Mouse (Mus musculus) neural tube, embryonic 11.5 days (tissue): ENCODE measurements around the gene Lhfpl3. TPM values are rescaled to one million over a fixed set of nuclear protein-coding genes. Genes with fewer than 3 reads are reported as not detected.
A peak's percentile ranks its signal among the peaks of the same experiment; 100 is the strongest.

Experiments
- ATAC-seq: fragments of 200-750 bp; cut with Nextera tagmentation; 2 replicates; pipeline ENCODE4 v1.8.0; 2017; ENCODE audit warnings: moderate number of reproducible peaks, mild to moderate bottlenecking, moderate TSS enrichment, moderate library complexity; ENCODE audit not compliant: insufficient read depth, low FRiP score, low TSS enrichment
- DNase-seq: peaks from one replicate; pipeline ENCODE4 v3.0.0-alpha.2; 2015; ENCODE audit warnings: low spot score
- H3K27ac ChIP-seq: fragments of 300-500 bp; sonication (generic); 2 replicates; pipeline ENCODE4 v1.5.1; 2014; ENCODE audit warnings: low read depth, mild to moderate bottlenecking, low read length
- H3K27me3 ChIP-seq: fragments of 300-500 bp; sonication (generic); 2 replicates; pipeline ENCODE4 v1.6.1; 2014; ENCODE audit warnings: mild to moderate bottlenecking, low read length, mixed read lengths; ENCODE audit not compliant: control insufficient read depth, insufficient read depth
- H3K36me3 ChIP-seq: fragments of 300-500 bp; sonication (generic); 2 replicates; pipeline ENCODE4 v1.6.1; 2014; ENCODE audit warnings: mild to moderate bottlenecking, low read length, moderate library complexity, mixed read lengths; ENCODE audit not compliant: control insufficient read depth, insufficient read depth
- H3K4me1 ChIP-seq: fragments of 300-500 bp; sonication (generic); 2 replicates; pipeline ENCODE4 v1.6.1; 2014; ENCODE audit warnings: low read length, mixed read lengths; ENCODE audit not compliant: control insufficient read depth, insufficient read depth
- H3K4me2 ChIP-seq: fragments of 300-500 bp; sonication (generic); 2 replicates; pipeline ENCODE4 v1.6.1; 2014; ENCODE audit warnings: low read depth, mild to moderate bottlenecking, moderate library complexity
- H3K4me3 ChIP-seq: fragments of 300-500 bp; sonication (generic); 2 replicates; pipeline ENCODE4 v1.5.1; 2014; ENCODE audit warnings: low read depth, low read length
- H3K9ac ChIP-seq: fragments of 300-500 bp; sonication (generic); 2 replicates; pipeline ENCODE4 v1.6.1; 2014; ENCODE audit warnings: mild to moderate bottlenecking, low read length
- H3K9me3 ChIP-seq: fragments of 300-500 bp; sonication (generic); 2 replicates; pipeline ENCODE4 v1.6.1; 2016; ENCODE audit warnings: low read length; ENCODE audit not compliant: control insufficient read depth
- WGBS: fragments of 180-500 bp; shearing (Covaris S2); extraction: QIAGEN DNeasy Blood & Tissue Kit; methylation state at CpG from one replicate; pipeline ENCODE4 v1.1.7; 2014; 5-methylcytosine and 5-hydroxymethylcytosine counted together
- polyA plus RNA-seq: library from polyadenylated mRNA; unstranded; fragments of >200 nt; fragmentation: Nextera tagmentation; extraction: Ambion mirVana; gene quantifications from 2 replicates; pipeline ENCODE4 v1.2.1, GENCODE M21; 2014

Gene Lhfpl3
- polyA plus RNA-seq, 1 experiment from 2014 or later: 0.44 TPM

DNA sequence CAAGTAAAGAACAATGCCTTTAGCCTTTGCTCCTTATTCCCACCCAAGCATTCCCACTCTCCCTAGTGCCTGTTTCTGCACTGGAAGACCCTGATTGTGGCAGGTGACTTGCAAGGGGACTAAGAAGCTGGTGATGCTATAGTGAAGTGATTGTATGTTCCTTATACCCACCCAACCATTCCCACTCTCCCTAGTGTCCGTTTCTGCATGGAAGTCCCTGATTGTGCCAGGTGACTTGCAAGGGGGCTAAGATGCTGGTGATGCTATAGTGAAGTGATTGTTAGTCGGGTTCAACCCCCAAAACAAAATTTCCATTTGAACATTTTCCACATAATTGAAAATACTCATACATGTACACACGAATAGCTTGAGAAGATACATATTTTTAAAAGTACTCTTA lies 151.4 kb downstream of the Lhfpl3 start:
- DNase-seq (no peak), ATAC-seq (no peak)
- Histone ChIP-seq H3K27ac (no peak overlapping the region), H3K4me1 (no peaks in the 10 kb centered on the region), H3K27me3 (no peaks in the 10 kb centered on the region), H3K9ac (no peak overlapping the region), H3K9me3 (no peaks in the 10 kb centered on the region), H3K4me3 (no peak overlapping the region), H3K4me2 (no peak overlapping the region), H3K36me3 (no peaks in the 10 kb centered on the region)
- 88% methylated on average over 3 of the region's 3 CpGs for WGBS

DNA sequence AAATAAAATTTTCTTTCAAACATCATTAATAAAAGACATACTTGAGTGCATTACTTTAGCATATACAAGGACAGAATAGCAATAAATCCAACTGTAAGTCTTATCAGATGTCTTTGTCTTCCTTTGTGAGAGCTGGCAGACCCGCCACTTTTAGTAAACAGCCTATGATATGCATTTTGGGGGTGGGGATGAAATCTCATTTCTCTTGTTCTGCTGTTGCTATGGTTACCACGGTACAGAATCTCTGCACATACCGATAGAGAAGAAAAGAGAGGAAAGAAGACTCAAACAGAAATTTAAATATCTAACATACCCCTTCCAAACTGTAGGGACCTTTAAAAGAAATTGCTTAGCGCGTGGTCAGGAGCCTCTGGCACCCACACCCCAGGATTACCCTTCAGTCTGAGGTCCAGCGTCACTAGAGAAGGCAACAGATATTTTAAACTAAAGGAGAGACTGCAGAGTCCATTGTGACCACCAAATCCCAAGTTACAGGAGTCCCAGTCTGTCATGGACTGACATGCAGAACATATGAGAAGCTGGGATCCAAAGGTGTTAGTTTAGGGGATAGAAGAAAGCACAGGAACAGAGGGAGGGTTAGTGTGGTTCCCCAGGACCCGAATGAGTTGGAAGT lies 151.9 kb downstream of the Lhfpl3 start:
- Histone ChIP-seq H3K4me3 (no peak overlapping the region), H3K4me2 (no peak overlapping the region), H3K27ac (no peak overlapping the region), H3K9ac (no peak overlapping the region), H3K27me3 (no peaks in the 10 kb centered on the region), H3K36me3 (no peaks in the 10 kb centered on the region), H3K9me3 (no peaks in the 10 kb centered on the region), H3K4me1 (no peaks in the 10 kb centered on the region)
- 74% methylated on average over 7 of the region's 7 CpGs for WGBS
- ATAC-seq (no peak), DNase-seq (no peak)

DNA sequence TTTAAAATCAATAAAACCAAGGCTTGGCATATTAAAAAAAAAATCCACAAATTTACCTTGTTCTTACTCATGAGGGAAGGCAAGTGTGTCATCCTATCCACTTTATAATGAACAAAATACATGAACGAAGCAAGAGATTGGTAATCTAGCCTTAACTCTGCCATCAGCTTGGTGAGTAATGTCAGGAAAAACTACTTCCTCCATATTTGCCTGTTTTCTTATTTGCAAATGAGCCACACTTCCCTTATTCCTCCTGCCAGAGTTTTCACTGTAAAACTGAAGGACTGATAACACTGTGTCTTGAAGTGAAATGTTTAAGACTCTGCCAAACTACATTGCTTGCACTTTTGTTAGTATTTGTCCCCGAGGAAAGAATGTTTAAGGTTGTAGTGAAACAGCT lies 152.7 kb downstream of the Lhfpl3 start:
- H3K27me3 ChIP-seq: no peaks in the 10 kb centered on the region
- no peaks in the 10 kb centered on the region for H3K36me3 ChIP-seq
- 87% methylated on average over 2 of the region's 2 CpGs for WGBS
- ATAC-seq (no peak), DNase-seq (no peak)
- H3K9me3 ChIP-seq: no peaks in the 10 kb centered on the region
- no peaks in the 10 kb centered on the region for H3K4me1 ChIP-seq
- no peak overlapping the region for H3K4me3 ChIP-seq
- H3K27ac ChIP-seq: no peak overlapping the region
- H3K4me2 ChIP-seq: no peak overlapping the region
- no peak overlapping the region for H3K9ac ChIP-seq

DNA sequence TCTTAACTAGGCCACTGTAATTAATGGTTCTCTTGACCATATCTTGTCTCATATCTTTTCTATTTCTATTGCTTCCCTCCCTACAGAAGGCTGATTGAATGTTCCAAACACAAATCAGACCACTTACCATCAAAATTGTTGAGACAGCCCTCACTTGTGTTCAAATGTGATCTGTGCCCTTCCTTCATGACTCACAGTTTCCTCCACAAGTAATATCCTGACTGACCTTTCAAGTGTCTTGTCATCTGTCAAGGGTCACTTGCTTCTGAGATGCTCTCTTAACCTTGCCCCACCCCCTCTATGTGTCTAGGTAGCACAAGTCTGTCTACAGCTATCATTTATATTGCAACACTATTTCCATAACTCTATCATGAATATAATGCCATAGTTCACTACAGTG lies 154.1 kb downstream of the Lhfpl3 start:
- no peak for DNase-seq
- no peaks in the 10 kb centered on the region for H3K27me3 ChIP-seq
- ATAC-seq: no peak

DNA sequence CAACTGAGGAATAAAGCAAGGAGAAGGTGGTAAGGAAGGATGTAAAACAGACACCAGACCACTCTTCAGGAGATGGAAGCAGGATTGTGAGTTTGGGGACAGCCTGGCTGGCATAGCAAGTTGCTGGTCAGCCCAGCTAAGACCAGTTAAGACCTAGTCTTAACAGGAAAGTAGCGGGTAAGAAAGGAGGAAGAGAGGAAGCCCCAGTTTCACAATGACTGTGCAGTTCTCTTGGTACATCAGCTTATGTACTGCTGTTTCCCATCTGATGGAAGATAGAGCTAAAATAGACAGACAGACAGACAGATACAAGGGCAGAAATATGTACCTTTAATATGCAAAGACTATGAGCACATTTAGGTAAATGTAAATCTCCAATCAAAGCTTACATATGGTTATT lies 171.3 kb downstream of the Lhfpl3 start:
- Histone ChIP-seq H3K9me3 (no peaks in the 10 kb centered on the region), H3K27ac (no peak overlapping the region), H3K4me2 (no peak overlapping the region), H3K4me3 (no peak overlapping the region), H3K9ac (no peak overlapping the region), H3K27me3 (no peaks in the 10 kb centered on the region), H3K36me3 (no peaks in the 10 kb centered on the region), H3K4me1 (no peaks in the 10 kb centered on the region)
- 74% methylated on average over 1 of the region's 1 CpGs for WGBS
- ATAC-seq: no peak
- no peak for DNase-seq

More for the DNA sequence above, 154.1 kb downstream of the Lhfpl3 start:
- Histone ChIP-seq H3K4me1 (no peaks in the 10 kb centered on the region), H3K4me3 (no peak overlapping the region), H3K9me3 (no peaks in the 10 kb centered on the region), H3K27ac (no peak overlapping the region), H3K36me3 (no peaks in the 10 kb centered on the region), H3K9ac (no peak overlapping the region), H3K4me2 (no peak overlapping the region)

DNA sequence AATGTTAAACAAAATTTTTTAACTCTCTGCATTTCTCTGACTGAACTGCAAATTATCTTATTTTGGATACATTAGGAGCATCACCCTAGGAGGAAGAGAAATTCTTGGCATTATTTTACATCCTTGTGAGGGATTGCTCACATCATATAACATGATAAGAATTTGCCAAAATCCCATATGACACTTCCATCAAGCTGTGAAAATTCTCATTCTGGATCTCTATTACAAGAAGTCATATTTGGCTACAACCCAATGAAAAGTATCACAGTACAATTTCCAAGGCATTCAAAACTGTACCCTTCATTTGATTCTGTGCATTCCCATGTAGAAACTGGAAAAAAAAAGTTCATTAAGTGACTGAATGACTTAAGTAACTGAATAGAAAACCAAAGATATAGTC lies 180.3 kb downstream of the Lhfpl3 start:
- ATAC-seq (no peak), DNase-seq (no peak)

DNA sequence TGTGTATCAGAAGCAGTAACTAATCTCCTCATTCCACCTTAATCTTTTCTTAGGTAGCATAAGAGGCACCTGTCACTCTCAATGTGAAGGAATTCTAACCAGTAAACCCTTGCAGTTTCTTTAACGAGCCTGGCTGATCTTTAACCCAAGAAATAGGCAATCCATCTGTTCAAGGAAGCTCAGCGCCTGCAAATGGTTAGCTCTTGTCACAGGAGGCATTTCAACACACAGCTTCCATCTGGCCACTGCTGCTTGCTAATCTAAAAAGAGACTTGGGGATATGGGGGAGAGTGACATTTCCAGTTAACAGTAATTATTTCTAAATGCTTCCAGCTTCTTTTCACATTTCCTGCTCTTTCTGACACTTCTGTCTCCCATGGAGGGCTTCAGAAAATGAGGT lies 182.9 kb downstream of the Lhfpl3 start:
- DNase-seq (no peak), ATAC-seq (no peak)
- no peaks in the 10 kb centered on the region for H3K9me3 ChIP-seq
- H3K9ac ChIP-seq: no peak overlapping the region
- H3K4me3 ChIP-seq: no peak overlapping the region
- H3K4me1 ChIP-seq: no peaks in the 10 kb centered on the region
- no peak overlapping the region for H3K4me2 ChIP-seq
- 63% methylated on average over 2 of the region's 2 CpGs for WGBS
- H3K36me3 ChIP-seq: no peaks in the 10 kb centered on the region
- no peak overlapping the region for H3K27ac ChIP-seq
- H3K27me3 ChIP-seq: no peaks in the 10 kb centered on the region

More for the DNA sequence above, 180.3 kb downstream of the Lhfpl3 start:
- no peaks in the 10 kb centered on the region for H3K36me3 ChIP-seq
- no peaks in the 10 kb centered on the region for H3K9me3 ChIP-seq
- no peak overlapping the region for H3K4me3 ChIP-seq
- H3K27ac ChIP-seq: no peak overlapping the region
- H3K9ac ChIP-seq: no peak overlapping the region
- no peaks in the 10 kb centered on the region for H3K4me1 ChIP-seq
- H3K4me2 ChIP-seq: no peak overlapping the region
- no peaks in the 10 kb centered on the region for H3K27me3 ChIP-seq

DNA sequence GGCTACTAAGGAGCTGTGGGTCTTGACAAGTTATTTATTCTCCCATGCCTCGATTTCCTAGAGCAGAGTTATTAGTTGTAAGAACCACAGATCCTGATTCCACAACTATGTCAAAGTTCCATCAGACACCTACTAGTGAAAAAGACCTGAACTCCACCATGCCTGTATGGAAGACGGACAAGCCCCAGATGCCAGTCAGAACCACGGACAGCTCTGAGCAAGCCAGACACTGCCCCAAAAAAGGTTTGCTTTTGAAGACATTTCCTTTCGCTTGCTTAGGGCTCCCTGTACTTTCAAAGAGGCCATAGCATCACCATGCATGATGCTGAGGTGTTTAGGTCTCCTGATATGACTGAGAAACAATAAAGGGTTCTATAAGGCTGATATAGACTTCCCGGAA lies 197.4 kb downstream of the Lhfpl3 start:
- H3K4me3 ChIP-seq: no peak overlapping the region
- no peak overlapping the region for H3K9ac ChIP-seq
- H3K27ac ChIP-seq: no peak overlapping the region
- ATAC-seq: no peak
- H3K27me3 ChIP-seq: no peaks in the 10 kb centered on the region
- H3K4me2 ChIP-seq: no peak overlapping the region
- no peaks in the 10 kb centered on the region for H3K9me3 ChIP-seq
- H3K4me1 ChIP-seq: no peaks in the 10 kb centered on the region
- 68% methylated on average over 5 of the region's 5 CpGs for WGBS
- H3K36me3 ChIP-seq: no peaks in the 10 kb centered on the region
- peak; percentile 21 for DNase-seq

DNA sequence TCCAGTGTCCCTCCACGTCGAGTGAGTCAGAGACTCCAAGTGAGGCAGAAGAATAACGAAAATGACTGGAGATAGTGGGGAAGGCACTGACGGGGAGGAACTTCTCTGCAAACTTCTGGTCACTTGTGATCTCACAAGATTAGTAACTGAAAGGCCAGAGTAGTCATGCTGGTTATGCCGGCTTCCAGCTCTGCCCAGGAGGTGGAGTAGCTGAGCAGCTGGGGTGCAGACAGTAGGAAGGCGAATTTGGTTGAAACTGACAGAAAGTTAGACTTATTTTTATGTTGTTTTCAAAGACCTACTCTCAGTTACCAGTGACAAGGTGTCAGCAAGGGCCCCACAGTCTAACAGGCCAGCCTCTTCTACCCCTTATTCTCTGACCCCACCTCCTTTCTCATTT lies 217.4 kb downstream of the Lhfpl3 start:
- no peak overlapping the region for H3K27ac ChIP-seq
- H3K4me3 ChIP-seq: no peak overlapping the region
- H3K27me3 ChIP-seq: no peaks in the 10 kb centered on the region
- no peak overlapping the region for H3K9ac ChIP-seq
- DNase-seq (no peak), ATAC-seq (no peak)
- no peaks in the 10 kb centered on the region for H3K36me3 ChIP-seq
- H3K4me2 ChIP-seq: no peak overlapping the region
- 65% methylated on average over 6 of the region's 6 CpGs for WGBS
- H3K9me3 ChIP-seq: no peaks in the 10 kb centered on the region
- no peaks in the 10 kb centered on the region for H3K4me1 ChIP-seq
